Mouse (Mus musculus) heart, postnatal 0 days (tissue): ENCODE measurements around the gene Zbed4. TPM values are rescaled to one million over a fixed set of nuclear protein-coding genes. Genes with fewer than 3 reads are reported as not detected.

Source experiments
- ATAC-seq: fragments of 200-750 bp; cut with Nextera tagmentation; 2 replicates; pipeline ENCODE4 v1.8.0; 2017; ENCODE audit warnings: low read depth, moderate number of reproducible peaks, moderate library complexity; ENCODE audit not compliant: insufficient read depth
- DNase-seq: peaks from one replicate; pipeline ENCODE4 v3.0.0-alpha.2; 2016; ENCODE audit warnings: low spot score
- H3K27ac ChIP-seq: fragments of 300-500 bp; sonication (generic); 2 replicates; pipeline ENCODE4 v1.5.1; 2014; ENCODE audit warnings: low read depth, mild to moderate bottlenecking
- H3K27me3 ChIP-seq: fragments of 300-500 bp; sonication (generic); 2 replicates; pipeline ENCODE4 v1.6.1; 2014; ENCODE audit warnings: low read length, mixed read lengths; ENCODE audit not compliant: control insufficient read depth, insufficient read depth
- H3K36me3 ChIP-seq: fragments of 300-500 bp; sonication (generic); replicated peaks from 2 replicates; pipeline ENCODE4 v1.6.1; 2014; ENCODE audit warnings: low read length, mixed read lengths; ENCODE audit not compliant: control insufficient read depth, insufficient read depth
- H3K4me1 ChIP-seq: fragments of 300-500 bp; sonication (generic); 2 replicates; pipeline ENCODE4 v1.6.1; 2014; ENCODE audit warnings: antibody characterized with exemption; ENCODE audit not compliant: control insufficient read depth, insufficient read depth
- H3K4me2 ChIP-seq: fragments of 300-500 bp; sonication (generic); 2 replicates; pipeline ENCODE4 v1.6.1; 2014; ENCODE audit warnings: low read depth, mild to moderate bottlenecking, low read length, moderate library complexity
- H3K4me3 ChIP-seq: fragments of 300-500 bp; sonication (generic); 2 replicates; pipeline ENCODE4 v1.5.1; 2014; ENCODE audit warnings: low read depth, low read length
- H3K9ac ChIP-seq: fragments of 300-500 bp; sonication (generic); replicated peaks from 2 replicates; pipeline ENCODE4 v1.6.1; 2014; ENCODE audit warnings: low read depth, low read length, mixed read lengths
- H3K9me3 ChIP-seq: fragments of 300-500 bp; sonication (generic); replicated peaks from 2 replicates; pipeline ENCODE4 v1.6.1; 2016; ENCODE audit warnings: low read length; ENCODE audit not compliant: control insufficient read depth
- CTCF ChIP-seq: IDR thresholded peaks from 2 replicates; pipeline ENCODE4 v1.5.1; 2016; ENCODE audit warnings: antibody characterized with exemption, control low read depth, low read depth
- EP300 ChIP-seq: IDR thresholded peaks from 2 replicates; pipeline ENCODE4 v1.6.1; 2016; ENCODE audit warnings: antibody characterized with exemption, low read depth
- WGBS: fragments of 180-500 bp; shearing (Covaris S2); extraction: QIAGEN DNeasy Blood & Tissue Kit; methylation state at CpG from one replicate; pipeline ENCODE4 v1.1.7; 2014; 5-methylcytosine and 5-hydroxymethylcytosine counted together
- polyA plus RNA-seq: library from polyadenylated mRNA; unstranded; fragments of >200 nt; fragmentation: Nextera tagmentation; extraction: Ambion mirVana; gene quantifications from 2 replicates; pipeline ENCODE4 v1.2.1, GENCODE M21; 2015
- total RNA-seq: library from RNA; depleted of rRNA; stranded (reverse); fragments of >200 nt; gene quantifications from 2 replicates; pipeline ENCODE4 v1.2.3, GENCODE M21; 2014; ENCODE audit warnings: low replicate concordance

Gene Zbed4
- total and polyA plus RNA-seq, 2 experiments from 2014 or later, result 5.1 to 15.7 TPM

DNA sequence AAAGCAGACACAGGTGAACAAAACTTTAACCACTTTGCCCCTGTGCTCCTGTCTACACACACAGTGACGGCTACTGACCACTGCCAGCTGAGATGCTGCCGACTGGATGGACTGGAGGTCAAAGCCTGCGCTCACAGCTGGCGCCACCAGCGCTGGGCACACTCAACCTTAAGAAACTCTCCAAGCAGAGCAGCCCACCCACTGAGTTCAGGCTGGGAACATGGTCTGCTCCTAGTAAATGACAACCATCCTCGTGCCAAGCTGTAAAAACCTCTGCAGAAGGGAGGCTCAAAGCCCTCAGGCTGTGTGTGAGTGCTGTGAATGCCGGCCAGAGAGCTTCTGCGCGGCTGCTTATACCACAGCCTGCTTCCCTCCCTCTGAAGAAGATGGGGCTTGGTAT is 34.2 kb upstream of the Zbed4 start:
- 76% methylated on average over 9 of the region's 9 CpGs for WGBS
- ATAC-seq (no peak), DNase-seq (no peak)
- no peaks in the 10 kb centered on the region for H3K9me3 ChIP-seq
- H3K4me3 ChIP-seq, result no peak overlapping the region
- no peak for TF ChIP-seq CTCF
- H3K4me1 ChIP-seq, result no peaks in the 10 kb centered on the region
- no peak overlapping the region for H3K27ac ChIP-seq
- H3K4me2 ChIP-seq, result no peak overlapping the region
- H3K36me3 ChIP-seq, result peaks cover 75% of the 10 kb centered on the region
- no peak overlapping the region for H3K9ac ChIP-seq
- no peaks in the 10 kb centered on the region for H3K27me3 ChIP-seq

DNA sequence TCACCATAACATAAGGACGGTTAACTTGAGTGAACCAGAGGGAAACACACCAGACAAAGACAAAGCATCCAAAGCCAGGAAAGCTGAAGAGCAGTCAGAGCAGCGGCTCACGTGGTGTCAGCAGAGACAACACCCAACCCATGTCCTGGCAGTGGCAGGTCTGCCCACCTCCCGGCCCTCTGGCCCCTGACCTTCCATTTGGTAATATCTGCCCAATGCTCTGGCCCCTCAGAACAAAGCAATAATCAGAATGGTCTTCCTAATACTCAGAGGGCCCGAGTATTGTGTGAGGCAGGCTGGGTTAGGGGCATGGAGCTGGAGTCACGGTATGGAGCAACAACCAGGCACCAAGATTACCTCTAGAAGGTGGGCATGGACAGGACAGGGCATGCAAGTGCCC is 28.3 kb upstream of the Zbed4 start:
- no peak overlapping the region for H3K27ac ChIP-seq
- H3K4me1 ChIP-seq, result no peaks in the 10 kb centered on the region
- no peaks in the 10 kb centered on the region for H3K27me3 ChIP-seq
- TF ChIP-seq CTCF (no peak), EP300 (no peak)
- H3K4me2 ChIP-seq, result no peak overlapping the region
- ATAC-seq (no peak), DNase-seq (no peak)
- peaks cover 67% of the 10 kb centered on the region for H3K36me3 ChIP-seq
- no peak overlapping the region for H3K9ac ChIP-seq
- 78% methylated on average over 6 of the region's 6 CpGs for WGBS
- H3K4me3 ChIP-seq, result no peak overlapping the region
- H3K9me3 ChIP-seq, result no peaks in the 10 kb centered on the region

DNA sequence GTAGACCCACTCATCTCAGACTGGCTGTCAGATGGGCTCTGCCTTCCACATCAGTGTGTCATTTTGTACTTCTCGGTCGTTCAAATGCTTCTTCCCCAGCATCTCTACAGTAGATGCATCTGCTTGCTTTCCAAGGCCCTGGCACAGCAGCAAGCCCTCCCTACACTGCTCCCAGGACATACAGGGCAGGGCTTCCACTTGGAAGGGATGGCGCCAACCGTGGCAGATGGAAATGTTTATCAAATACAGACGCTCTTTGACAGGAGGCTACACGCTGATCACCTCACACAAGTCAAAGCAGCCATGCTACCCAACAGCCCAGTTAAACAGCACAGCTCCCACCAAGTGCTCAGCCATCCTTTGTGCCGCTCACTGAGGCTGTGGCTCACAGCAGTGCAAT is 27.1 kb upstream of the Zbed4 start:
- no peak overlapping the region for H3K9ac ChIP-seq
- H3K9me3 ChIP-seq, result no peaks in the 10 kb centered on the region
- no peak for DNase-seq
- 72% methylated on average over 7 of the region's 7 CpGs for WGBS
- H3K4me1 ChIP-seq, result no peaks in the 10 kb centered on the region
- no peak overlapping the region for H3K27ac ChIP-seq
- no peak overlapping the region for H3K4me3 ChIP-seq
- TF ChIP-seq EP300, result no peak
- TF ChIP-seq CTCF, result no peak
- H3K36me3 ChIP-seq, result peaks cover 72% of the 10 kb centered on the region
- no peak for ATAC-seq
- no peak overlapping the region for H3K4me2 ChIP-seq
- no peaks in the 10 kb centered on the region for H3K27me3 ChIP-seq

DNA sequence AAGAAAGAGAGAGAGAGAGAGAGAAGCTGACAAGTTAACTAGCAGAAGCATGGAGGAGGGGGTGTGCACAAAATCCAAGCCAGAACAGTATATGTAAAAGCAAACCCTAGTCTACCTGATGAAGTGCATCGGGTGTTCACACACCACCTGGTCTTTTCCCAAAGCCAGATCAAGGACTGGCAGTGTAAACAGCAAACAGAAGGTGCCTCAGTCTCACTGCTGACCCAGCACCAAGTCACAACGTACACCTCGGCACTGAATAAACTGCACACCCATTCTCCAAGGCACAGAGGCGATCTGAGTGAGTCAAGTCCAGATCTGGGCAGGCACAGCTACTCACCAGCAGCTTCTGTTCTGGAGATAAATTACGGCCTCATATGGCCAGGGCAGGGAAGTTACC is 26.4 kb upstream of the Zbed4 start:
- WGBS, result 75% methylated on average over 5 of the region's 5 CpGs
- no peaks in the 10 kb centered on the region for H3K27me3 ChIP-seq
- DNase-seq, result no peak
- no peak overlapping the region for H3K27ac ChIP-seq
- H3K36me3 ChIP-seq, result peaks cover 75% of the 10 kb centered on the region
- ATAC-seq, result no peak
- TF ChIP-seq CTCF (no peak), EP300 (no peak)
- no peaks in the 10 kb centered on the region for H3K4me1 ChIP-seq
- H3K4me2 ChIP-seq, result no peak overlapping the region
- H3K9me3 ChIP-seq, result no peaks in the 10 kb centered on the region
- no peak overlapping the region for H3K4me3 ChIP-seq
- no peak overlapping the region for H3K9ac ChIP-seq

DNA sequence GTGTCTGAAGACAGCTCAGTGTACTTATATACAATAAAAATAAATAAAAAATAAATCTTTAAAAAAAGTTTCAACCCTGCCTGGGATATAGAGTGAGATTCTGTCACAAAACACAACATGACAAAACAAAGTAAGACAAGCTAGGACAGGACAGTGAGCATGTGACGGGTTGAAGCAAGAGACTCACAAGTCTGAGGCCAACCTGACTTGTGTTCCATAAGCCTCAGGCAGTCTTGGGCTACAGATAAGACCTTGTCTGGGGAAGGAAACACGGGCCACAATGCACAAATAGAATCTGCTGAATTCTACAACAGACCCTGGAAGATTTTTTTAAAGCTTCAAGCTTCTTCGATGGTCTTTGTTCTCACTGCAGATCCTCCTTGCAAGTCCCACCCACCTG is 24.3 kb upstream of the Zbed4 start:
- peaks cover 69% of the 10 kb centered on the region for H3K36me3 ChIP-seq
- no peak overlapping the region for H3K4me3 ChIP-seq
- H3K27ac ChIP-seq, result no peak overlapping the region
- H3K27me3 ChIP-seq, result no peaks in the 10 kb centered on the region
- H3K4me1 ChIP-seq, result peaks cover 15% of the 10 kb centered on the region
- no peak overlapping the region for H3K4me2 ChIP-seq
- DNase-seq (no peak), ATAC-seq (no peak)
- 70% methylated on average over 3 of the region's 3 CpGs for WGBS
- H3K9me3 ChIP-seq, result no peaks in the 10 kb centered on the region
- TF ChIP-seq EP300, result no peak
- TF ChIP-seq CTCF, result no peak
- H3K9ac ChIP-seq, result no peak overlapping the region

DNA sequence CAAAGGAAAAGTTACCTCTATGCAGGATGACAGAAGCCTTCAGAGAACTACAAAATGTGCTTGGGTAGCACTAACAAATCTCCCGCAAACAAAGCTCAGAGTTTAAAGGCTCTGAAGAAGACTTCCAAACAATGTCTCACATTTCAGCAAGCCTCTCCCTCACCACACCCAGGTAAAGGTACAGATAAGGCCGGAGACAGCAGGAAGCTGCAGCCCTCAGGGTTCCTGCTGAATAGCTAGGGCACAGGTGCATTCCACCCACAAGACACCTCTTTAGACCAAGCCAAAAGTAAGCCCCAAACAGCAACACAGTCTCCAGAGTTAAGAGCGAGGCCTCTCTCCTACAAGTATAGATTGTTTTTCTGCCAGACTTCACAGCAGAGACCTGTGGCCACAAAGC is 20.7 kb upstream of the Zbed4 start:
- 0 out of 2 replicates have a peak overlapping the region, but pooled peaks have one; percentile 30 for H3K9ac ChIP-seq
- H3K27me3 ChIP-seq, result no peaks in the 10 kb centered on the region
- peaks cover 24% of the 10 kb centered on the region for H3K4me1 ChIP-seq
- no peak overlapping the region for H3K27ac ChIP-seq
- H3K36me3 ChIP-seq, result peaks cover 37% of the 10 kb centered on the region
- no peak for ATAC-seq
- H3K4me2 ChIP-seq, result peak overlapping the region; percentile 9; the same call in 1 of the 2 replicates
- no peak for DNase-seq
- TF ChIP-seq EP300, result no peak
- TF ChIP-seq CTCF, result no peak
- WGBS, result 61% methylated on average over 3 of the region's 3 CpGs
- no peak overlapping the region for H3K4me3 ChIP-seq
- no peaks in the 10 kb centered on the region for H3K9me3 ChIP-seq
